Mouse (Mus musculus) urinary bladder, adult 18-20 months (tissue): ENCODE measurements around the gene Zfp622.
"Not testable (repeated sequence)": the region's sequence is repeated elsewhere in the genome, so short reads cannot be mapped to it uniquely, and the experiment has no call there.

ENCODE experiments used
- DNase-seq, 2 experiments: peaks; one replicate each; pipeline ENCODE4 v3.0.0; 2022; ENCODE audit warnings: low spot score in 2 of 2, mixed read lengths in 2 of 2

Gene Zfp622

DNA sequence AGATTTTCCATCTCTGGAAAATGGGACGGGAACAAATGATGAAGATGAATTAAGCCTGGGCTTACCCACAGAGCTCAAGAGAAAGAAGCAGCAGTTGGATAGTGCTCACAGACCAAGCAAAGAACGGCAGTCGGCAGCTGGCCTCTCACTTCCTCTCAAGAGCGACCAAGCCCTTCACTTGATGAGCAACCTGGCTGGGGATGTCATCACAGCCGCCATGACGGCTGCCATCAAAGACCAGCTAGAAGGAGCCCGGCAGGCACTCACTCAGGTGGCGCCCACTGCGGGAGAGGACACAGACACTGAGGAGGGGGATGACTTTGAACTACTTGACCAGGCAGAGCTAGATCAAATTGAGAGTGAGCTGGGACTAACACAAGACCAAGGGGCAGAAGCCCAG is 12.6 kb upstream of the Zfp622 start:
- DNase-seq, result no peak

DNA sequence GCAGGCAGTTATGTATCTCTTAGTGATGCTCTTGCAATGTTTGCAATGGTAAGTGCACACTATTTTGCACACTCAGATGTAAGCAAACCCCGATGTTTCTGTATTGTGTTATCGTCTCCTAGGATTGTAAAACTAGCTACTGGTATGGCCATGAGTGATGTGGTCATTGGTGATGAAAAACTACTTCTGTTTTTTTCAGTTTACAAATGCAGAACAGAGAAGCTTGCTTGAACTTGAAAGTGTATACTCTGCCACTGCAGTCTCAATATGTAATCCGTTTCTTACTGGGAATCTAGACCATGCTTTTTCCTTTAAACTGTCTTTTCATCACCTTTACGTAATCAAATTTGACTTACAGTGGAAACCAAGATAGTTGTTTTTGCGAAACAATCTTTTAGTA is 11.4 kb upstream of the Zfp622 start:
- DNase-seq, result no peak

DNA sequence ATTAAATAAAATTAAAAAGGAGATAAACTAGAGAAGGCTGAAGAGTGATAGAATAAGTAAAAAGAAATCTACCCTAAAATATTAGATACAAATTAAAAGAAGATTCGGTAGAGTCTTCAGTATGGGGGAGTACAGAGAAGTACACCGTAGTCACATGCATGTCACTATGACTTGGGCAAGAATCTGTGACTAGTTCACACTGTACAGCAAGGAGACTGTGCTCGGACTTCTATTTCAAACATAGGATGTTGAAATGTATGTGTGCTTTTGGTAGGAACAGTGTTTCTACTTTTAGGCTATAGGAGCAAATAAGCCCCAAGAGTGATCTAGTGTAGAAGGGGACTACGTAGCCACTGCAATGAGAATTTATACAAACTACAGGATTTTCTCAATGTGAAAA is 9.8 kb upstream of the Zfp622 start:
- no peak for DNase-seq

DNA sequence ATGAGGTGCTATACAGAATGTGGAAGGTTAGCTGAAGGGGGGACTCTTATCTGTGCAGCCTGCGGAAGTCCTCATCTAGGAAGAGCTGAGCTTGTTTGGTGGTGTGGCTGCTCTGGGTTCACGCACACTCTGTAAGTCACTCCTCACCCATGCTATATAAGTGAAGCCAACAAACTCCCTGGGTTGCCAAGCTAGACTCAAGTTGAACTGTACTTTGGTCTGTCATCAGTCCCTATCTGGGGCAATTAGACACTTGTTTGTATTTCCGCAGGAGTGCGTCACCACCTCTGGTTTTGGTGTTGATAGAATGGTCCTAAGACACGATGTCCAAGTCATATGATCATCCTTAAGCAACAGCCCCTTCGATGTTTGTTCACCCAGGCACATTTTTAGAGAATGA is 8.4 kb upstream of the Zfp622 start:
- no peak for DNase-seq

DNA sequence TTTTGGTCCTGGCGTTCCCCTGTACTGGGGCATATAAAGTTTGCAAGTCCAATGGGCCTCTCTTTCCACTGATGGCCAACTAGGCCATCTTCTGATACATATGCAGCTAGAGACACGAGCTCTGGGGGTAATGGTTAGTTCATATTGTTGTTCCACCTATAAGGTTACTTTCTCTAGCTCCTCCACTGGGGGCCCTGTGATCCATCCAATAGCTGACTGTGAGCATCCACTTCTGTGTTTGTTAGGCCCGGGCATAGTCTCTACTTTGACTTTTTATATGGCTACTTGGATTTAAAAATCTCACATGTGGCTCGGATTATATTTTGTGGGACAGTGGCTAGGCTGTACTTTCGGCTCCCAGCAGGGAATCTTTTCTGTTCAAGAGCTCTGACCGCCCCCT is 552 bp upstream of the Zfp622 start:
- DNase-seq, result not testable (repeated sequence)

DNA sequence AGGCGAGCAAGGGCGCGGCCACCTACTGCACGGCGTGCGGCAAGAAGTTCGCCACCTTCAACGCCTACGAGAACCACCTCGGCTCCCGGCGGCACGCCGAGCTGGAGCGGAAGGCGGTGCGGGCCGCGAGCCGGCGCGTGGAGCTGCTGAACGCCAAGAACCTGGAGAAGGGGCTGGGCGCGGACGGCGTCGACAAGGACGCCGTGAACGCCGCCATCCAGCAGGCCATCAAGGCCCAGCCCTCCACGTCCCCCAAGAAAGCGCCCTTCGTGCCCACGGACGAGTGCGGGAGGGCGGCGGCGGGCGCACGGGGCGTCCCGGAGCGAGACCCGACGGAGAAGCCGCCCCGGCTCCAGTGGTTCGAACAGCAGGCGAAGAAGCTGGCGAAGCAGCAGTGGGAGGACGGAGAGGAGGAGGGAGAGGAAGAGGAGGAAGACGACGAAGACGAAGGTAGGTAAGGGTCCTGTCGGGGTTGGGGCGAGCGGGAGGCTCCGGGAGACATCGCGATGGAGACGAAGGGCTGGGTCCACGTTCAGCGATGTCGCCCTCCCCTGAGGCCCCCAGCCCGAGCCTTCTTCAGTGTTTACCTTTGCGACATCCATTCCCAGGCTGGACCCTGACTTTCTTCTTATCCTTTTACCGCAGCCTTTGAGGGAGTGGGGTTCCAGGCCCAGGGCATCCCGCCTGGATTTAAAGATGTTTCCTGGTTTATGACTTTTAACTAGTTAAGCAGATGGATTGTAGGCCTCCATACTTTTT is 747 bp downstream of the Zfp622 start:
- DNase-seq, result peak; percentile 6 to 20

DNA sequence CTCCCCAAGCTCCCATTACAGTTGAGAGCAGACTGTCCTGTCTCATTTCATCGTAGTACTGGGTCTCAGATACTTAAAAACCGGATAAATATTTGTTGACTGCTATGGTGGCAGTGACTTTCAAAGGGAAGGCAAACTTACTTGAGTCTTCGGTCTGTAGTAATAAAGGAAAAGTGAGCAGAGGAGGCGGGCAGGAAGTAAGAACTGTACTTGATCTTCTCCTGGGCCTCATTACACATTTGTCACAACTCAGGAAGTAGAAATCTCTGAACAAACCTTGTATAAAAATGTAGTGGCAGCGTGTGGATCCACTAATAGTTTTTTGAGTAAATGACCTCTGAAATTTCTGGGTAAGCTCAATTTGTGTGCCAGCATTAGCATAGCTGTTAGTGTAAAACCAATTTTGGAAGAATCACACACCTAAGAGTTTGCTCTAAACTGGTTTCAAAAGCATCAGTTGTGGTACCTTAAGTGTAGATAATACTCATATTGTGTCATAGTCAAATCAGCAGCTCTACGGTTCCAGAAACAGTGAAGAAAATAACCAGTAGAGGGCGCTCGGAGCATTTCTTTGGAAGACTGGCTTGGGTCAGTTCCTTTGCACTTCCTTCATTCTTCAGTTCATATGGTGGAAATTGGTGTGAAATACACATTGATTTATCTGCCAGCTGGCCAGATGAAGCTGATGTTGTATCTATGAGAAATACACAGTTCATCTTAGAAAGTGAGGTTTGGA is 9.0 kb downstream of the Zfp622 start:
- DNase-seq, result peak in 1 of 2 experiments; percentile 6

DNA sequence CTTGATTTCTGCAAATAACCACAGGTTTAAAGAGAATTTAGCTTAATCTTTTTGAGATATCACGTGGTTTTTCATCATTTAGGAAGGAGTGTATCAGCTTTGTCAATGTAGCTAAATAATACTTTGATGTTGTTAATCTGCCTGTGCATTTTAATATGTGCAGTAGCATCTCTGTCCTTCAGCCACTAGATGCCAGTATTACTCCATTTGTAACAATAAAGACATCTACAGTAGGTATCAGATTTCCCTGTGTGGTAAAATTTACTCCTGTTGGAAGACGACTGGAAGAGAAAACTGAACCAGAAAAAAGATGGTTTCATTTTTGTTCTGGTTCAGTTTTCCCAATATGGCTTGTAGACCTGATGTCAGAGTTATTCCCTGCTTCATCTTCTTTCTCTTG is 11.4 kb downstream of the Zfp622 start:
- no peak for DNase-seq

DNA sequence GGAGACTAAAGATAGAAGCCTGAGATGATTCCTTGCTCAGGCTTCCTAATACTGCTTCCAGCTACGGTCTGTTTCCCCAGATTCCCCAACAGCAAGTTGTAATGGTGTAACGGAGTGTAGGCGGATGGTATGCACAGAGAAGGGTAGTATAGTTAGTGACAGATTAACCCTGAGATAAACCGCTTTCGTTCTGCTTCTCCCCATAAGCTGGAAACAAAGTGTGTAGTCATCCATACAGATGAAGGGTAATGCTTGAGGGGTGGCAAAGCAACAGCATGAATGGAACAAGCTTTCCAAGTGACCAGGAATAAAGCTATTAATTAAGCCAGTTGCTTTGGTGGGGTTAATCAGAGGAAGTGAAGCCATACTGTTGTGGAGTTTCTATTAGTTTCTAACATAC is 15.4 kb downstream of the Zfp622 start:
- not testable (repeated sequence) for DNase-seq

DNA sequence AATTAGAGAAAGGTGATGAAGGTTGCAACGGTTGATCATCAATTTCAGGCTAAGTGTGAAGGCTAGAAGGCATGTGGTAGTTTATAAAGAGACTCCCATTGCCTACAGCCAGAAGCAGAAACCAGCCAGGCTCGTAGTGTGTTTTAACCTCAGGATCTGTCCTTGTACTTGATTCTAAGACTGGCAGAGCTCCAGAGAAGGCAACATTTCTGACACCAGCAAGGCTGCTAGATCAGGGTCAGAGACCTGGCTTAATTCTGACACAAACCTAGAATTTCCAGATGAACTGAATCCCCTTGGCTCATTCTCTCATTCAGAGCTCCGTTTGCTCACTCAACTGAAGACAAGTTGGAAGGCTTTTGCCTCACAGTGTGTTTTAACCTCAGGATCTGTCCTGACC is 24.5 kb downstream of the Zfp622 start:
- no peak for DNase-seq

DNA sequence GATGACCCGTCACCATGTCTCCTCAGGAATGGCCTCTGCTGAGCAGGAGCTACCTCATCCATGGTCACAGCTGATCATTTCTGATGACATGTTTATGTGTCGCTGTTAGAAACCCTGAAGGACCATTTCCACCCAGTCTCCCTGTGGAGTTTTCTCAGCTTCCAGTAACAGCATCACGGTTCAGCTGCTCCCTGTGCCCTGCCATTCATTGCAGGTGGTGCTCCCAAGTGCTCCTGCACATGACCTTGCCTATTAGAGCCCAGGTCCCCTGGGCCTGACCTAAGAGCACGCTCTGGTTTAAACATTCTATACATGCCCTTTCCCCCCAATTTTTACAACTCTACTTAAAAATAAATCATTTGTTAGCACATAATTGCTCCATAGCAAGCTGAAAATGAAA is 28.7 kb downstream of the Zfp622 start:
- DNase-seq, result no peak

DNA sequence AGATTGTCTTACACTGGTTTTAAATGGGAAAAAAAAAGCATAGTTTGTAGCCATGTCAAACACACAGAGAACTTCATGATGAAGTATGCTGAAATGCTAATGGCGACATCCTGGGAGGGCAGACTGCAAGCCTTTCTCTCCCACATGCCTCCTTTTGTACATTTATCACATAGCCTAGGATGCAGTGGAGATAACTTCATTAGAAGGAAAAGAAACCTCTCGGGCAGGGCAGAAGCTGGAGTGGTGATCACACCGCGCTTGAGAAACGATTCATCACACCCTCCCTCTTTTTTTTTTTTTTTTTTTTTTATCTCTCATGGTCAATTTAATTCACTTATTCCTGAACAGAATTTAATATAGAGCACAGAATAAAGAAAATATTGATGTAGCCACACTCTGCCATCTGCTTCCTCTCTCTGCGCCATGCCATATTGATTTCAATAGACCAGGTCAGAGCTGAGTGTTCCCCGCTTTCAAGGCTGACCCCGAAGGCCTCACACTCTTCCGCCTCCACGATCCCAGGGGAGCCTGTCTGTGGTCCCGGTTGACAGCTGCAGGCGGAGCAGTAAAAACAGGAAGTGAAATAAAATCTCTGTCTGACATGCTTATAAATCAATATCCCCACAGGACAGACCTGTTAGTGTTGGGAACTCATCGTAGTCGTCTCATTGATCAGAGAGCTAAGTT is 32.0 kb downstream of the Zfp622 start:
- DNase-seq, result no peak

DNA sequence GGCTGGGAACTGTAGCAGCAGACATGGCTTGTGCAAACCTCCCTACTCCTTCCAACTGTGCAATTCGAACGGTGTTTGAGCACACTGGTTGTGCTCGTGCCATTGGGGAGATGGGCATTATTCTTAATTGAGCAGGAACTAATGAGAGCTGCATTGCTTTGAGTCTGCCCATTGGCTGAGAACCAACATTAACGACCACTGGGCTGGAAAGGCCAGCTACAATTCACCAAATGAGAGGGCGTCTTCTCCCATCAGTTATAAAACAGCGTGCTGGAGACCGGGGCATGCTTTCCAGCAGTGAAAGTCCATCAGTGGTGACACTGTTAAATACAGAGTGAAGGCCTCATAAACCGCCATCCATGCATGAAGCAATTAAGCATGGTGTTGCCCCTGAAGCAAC is 37.6 kb downstream of the Zfp622 start:
- DNase-seq, result no peak

DNA sequence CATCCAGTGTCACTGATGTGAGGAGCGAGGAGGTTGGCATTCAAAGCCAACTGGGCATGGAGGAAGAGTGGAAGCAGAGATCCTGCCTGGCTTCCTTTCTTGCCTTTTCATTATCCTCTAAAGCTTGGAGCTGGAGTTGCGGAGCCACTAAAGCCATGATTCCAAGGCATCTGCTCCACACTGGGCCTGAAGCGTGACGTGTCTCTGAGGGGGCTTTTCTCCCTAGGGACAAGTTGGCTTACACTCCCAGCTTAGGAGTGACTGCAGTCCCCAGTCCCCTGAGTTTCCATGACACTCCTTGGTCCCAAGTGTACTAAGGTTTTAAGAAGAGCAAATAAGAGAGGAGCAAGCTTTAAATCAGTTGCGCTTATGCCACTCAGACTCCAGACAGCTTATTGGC is 38.5 kb downstream of the Zfp622 start:
- DNase-seq, result no peak

DNA sequence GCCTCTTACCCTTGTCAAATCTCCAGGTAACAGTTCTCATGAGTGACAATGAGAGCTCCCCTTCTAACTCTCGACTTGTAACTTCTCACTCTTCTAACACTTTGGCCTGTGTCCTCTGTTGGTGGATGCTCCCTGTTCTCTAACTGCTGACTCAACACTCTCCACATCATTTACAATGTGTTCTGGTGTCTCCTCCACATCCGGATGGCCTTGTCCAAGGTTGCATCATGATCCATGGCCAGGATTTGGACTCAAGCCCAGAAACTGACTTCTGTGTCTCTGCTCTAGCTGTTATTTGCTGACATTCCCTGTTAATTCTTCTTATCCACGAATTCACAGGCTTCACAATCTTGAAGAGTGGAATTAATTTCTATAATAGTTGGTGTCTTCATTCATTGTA is 47.5 kb downstream of the Zfp622 start:
- no peak for DNase-seq

DNA sequence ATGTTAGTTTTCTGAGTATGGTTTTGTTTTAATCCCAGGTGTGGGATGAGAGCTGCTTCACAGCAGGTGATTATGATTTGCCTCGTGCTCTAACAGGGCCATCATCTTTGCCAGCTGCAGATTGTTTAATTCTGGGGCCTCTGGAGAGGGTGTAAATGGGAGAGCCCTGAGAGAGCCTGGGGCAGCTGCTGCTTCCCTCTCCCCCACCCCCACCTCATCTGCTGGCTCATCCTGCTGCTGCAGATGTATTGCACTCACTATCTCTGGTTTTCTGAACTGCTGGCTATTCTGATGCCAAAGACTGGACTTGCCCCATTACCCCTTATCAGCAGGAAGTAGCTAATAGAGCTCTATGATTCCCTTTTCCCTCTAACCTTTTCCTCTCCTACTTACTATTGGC is 56.4 kb downstream of the Zfp622 start:
- no peak for DNase-seq

DNA sequence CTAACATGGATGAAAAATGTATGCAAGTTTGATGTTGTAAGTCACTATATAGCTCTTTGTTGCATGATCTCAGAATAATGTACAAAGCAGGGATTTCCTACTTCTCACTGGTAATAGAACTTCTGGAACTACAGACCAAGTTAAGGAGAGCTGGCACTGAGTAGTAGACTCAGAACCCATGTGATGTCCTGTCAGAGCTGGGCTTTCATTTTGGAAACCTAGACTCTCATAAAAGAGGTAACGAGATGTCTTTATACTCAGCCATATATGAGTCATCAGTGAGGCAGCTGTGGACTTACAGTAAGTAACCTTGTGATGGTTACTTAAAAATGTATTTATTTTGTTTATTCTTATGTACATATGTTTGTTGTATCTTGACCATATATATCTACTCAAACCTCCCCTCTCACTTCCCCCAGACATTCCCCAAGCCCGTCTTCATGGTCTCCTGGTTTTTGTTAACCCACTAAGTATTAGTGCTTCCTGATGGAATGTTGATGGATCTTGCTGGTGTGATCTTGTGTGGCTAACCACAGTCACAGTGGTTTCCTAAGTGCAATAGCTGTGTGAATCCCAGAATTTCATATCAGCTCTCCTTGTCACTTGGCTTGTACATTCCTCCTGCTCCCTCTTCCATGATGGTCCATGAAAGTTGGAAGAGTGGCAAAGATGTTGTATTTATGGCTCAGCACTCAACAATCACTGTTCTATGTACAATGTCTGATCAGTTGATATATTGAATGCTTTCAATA is 57.2 kb downstream of the Zfp622 start:
- DNase-seq, result no peak
